Mouse (Mus musculus) hindlimb bud, embryonic 11.5 days (tissue): ENCODE measurements at regions not wholly inside any gene's neighbourhood (a gene's known extent, or its start where the extent isn't known, plus 50 kb on each side); places are given as distances from the start of the nearest gene placed in this dataset.
"Not testable (repeated sequence)": the region's sequence is repeated elsewhere in the genome, so short reads cannot be mapped to it uniquely, and the experiment has no call there.

Source experiments
- DNase-seq: peaks from one replicate; pipeline ENCODE4 v3.0.0-alpha.2; 2012; ENCODE audit warnings: low read depth, low spot score; ENCODE audit errors: extremely low spot score

GRCm38 (mm10) chr15:60333573-60334306 lies 317.3 kb upstream of the 4933412E24Rik start:
- no peak for DNase-seq

GRCm38 (mm10) chr15:60317577-60317976 lies 301.2 kb upstream of the 4933412E24Rik start:
- DNase-seq = no peak

- DNase-seq = no peak
These were observed 298.8 kb upstream of the 4933412E24Rik start for GRCm38 (mm10) chr15:60315210-60315609.

GRCm38 (mm10) chr15:60309909-60310308 lies 293.5 kb upstream of the 4933412E24Rik start:
- DNase-seq = no peak

- no peak for DNase-seq
These were observed 292.6 kb upstream of the 4933412E24Rik start for GRCm38 (mm10) chr15:60308968-60309367.

GRCm38 (mm10) chr15:60308126-60308525 lies 291.7 kb upstream of the 4933412E24Rik start:
- no peak for DNase-seq

GRCm38 (mm10) chr15:60303501-60303900 lies 287.1 kb upstream of the 4933412E24Rik start:
- no peak for DNase-seq

GRCm38 (mm10) chr15:60301939-60302338 lies 285.5 kb upstream of the 4933412E24Rik start:
- no peak for DNase-seq

GRCm38 (mm10) chr15:60285321-60285720 lies 268.9 kb upstream of the 4933412E24Rik start:
- no peak for DNase-seq

GRCm38 (mm10) chr15:60280378-60280777 lies 264.0 kb upstream of the 4933412E24Rik start:
- no peak for DNase-seq

- not testable (repeated sequence) for DNase-seq
These were observed 237.2 kb upstream of the 4933412E24Rik start for GRCm38 (mm10) chr15:60253661-60254060.

- DNase-seq = no peak
These were observed 210.0 kb upstream of the 4933412E24Rik start for GRCm38 (mm10) chr15:60226335-60226938.

GRCm38 (mm10) chr15:60195070-60195469 lies 178.7 kb upstream of the 4933412E24Rik start:
- DNase-seq = no peak

- DNase-seq = no peak
These were observed 176.7 kb upstream of the 4933412E24Rik start for GRCm38 (mm10) chr15:60193157-60193556.

GRCm38 (mm10) chr15:60187002-60187715 lies 170.7 kb upstream of the 4933412E24Rik start:
- no peak for DNase-seq

GRCm38 (mm10) chr15:60141554-60142070 lies 125.2 kb upstream of the 4933412E24Rik start:
- no peak for DNase-seq

- no peak for DNase-seq
These were observed 120.3 kb upstream of the 4933412E24Rik start for GRCm38 (mm10) chr15:60136671-60137070.

GRCm38 (mm10) chr15:60134515-60134914 lies 118.1 kb upstream of the 4933412E24Rik start:
- DNase-seq = no peak

- no peak for DNase-seq
These were observed 116.3 kb upstream of the 4933412E24Rik start for GRCm38 (mm10) chr15:60132701-60133100.

GRCm38 (mm10) chr15:60124461-60124860 lies 108.0 kb upstream of the 4933412E24Rik start:
- DNase-seq = no peak

- no peak for DNase-seq
These were observed 103.5 kb upstream of the 4933412E24Rik start for GRCm38 (mm10) chr15:60119926-60120325.

GRCm38 (mm10) chr15:60111885-60112284 lies 95.5 kb upstream of the 4933412E24Rik start:
- DNase-seq = no peak
